Mouse (Mus musculus) mouse embryonic stem cell (cell line): ENCODE measurements around the gene Olfr1166.
"Not testable (repeated sequence)": the region's sequence is repeated elsewhere in the genome, so short reads cannot be mapped to it uniquely, and the experiment has no call there.

ENCODE experiments used
- in situ Hi-C, 2 experiments: fragments of 300-500 bp; cut with MboI; formaldehyde crosslinking; loops; 1 replicate in 1 of 2; 3 replicates in 1 of 2; pipeline ENCODE4 v1.14.3; 2019 to 2020; ENCODE audit warnings: low sequenced_read_pairs in 2 of 2, low pct_unique_long_range_greater_than_20kb in 1 of 2, mixed read lengths in 1 of 2; ENCODE audit not compliant: unreplicated experiment in 1 of 2

The Olfr1166 gene

GRCm38 (mm10) chr2:88128172-88128571, at the start of gene Olfr1166:
TSS of gene Olfr1166 (minus strand) at chr2:88128272.
- in situ Hi-C loops = no loop called here

- in situ Hi-C loops = not testable (repeated sequence)
These were observed 27.0 kb upstream of the Olfr1166 start, which contains the start of gene Olfr1167 for GRCm38 (mm10) chr2:88155093-88155492. TSS of gene Olfr1167 (minus strand) at chr2:88155193.

- in situ Hi-C loops = no loop called here
These were observed 34.2 kb downstream of the Olfr1166 start, which contains the start of gene Olfr1164 for GRCm38 (mm10) chr2:88093866-88094265. TSS of gene Olfr1164 (minus strand) at chr2:88093966.
